Mouse (Mus musculus) kidney, adult 2 months (tissue): ENCODE measurements around the gene Tubgcp4.

ENCODE experiments used
- CTCF ChIP-seq: fragments of 200-500 bp; conservative IDR thresholded peaks from 2 replicates; pipeline ENCODE4 v1.5.1; 2011; ENCODE audit warnings: low read depth, mild to moderate bottlenecking, control low read depth, low read length, moderate library complexity, mixed read lengths; ENCODE audit not compliant: insufficient read depth, insufficient read length
- POLR2A ChIP-seq: fragments of 200-500 bp; IDR thresholded peaks from one replicate; pipeline ENCODE4 v1.6.1; 2011; ENCODE audit warnings: low read depth, low read length, control low read depth

DNA sequence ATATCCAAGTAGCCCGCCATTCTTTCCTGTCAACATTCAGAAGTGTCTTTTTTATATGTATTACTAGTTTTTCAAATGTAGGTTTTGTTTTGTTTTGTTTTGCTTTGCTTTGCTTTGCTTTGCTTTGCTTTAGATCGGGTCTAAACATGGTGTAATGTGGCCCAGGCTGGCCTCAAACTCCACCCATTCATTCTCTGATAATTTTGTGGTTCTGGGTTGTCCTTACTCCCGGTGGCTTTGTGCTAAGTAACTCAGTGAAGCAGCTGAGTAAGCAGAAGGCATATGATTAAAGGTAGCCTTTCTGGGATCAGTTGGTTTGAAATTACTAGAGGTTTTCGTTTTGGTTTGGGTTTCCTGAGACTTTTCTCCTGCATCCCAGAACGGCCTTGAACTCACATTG is 20.8 kb upstream of the Tubgcp4 start:
- no peak for TF ChIP-seq POLR2A
- TF ChIP-seq CTCF = no peak
